Mouse (Mus musculus) hindbrain, embryonic 16.5 days (tissue): ENCODE results near the gene Vgll4. TPM values are rescaled to one million over a fixed set of nuclear protein-coding genes. Genes with fewer than 3 reads are reported as not detected.

ENCODE experiments used
- ATAC-seq: fragments of 200-750 bp; cut with Nextera tagmentation; 2 replicates; pipeline ENCODE4 v1.8.0; 2017; ENCODE audit warnings: moderate TSS enrichment, moderate library complexity
- H3K27ac ChIP-seq: fragments of 300-500 bp; sonication (generic); 2 replicates; pipeline ENCODE4 v1.5.1; 2014; ENCODE audit warnings: low read depth, mild to moderate bottlenecking, control low read depth, low read length, moderate library complexity
- H3K27me3 ChIP-seq: fragments of 300-500 bp; sonication (generic); replicated peaks from 2 replicates; pipeline ENCODE4 v1.6.1; 2014; ENCODE audit warnings: low read length; ENCODE audit not compliant: control insufficient read depth, insufficient read depth
- H3K36me3 ChIP-seq: fragments of 300-500 bp; sonication (generic); 2 replicates; pipeline ENCODE4 v1.6.1; 2014; ENCODE audit warnings: mild to moderate bottlenecking, low read length, moderate library complexity, mixed read lengths; ENCODE audit not compliant: control insufficient read depth, insufficient read depth
- H3K4me1 ChIP-seq: fragments of 300-500 bp; sonication (generic); 2 replicates; pipeline ENCODE4 v1.6.1; 2014; ENCODE audit warnings: low read depth, low read length; ENCODE audit not compliant: control insufficient read depth, insufficient read depth
- H3K4me2 ChIP-seq: fragments of 300-500 bp; sonication (generic); 2 replicates; pipeline ENCODE4 v1.6.1; 2014; ENCODE audit warnings: mild to moderate bottlenecking, low read length, control low read depth, moderate library complexity
- H3K4me3 ChIP-seq: fragments of 300-500 bp; sonication (generic); 2 replicates; pipeline ENCODE4 v1.5.1; 2014; ENCODE audit warnings: mild to moderate bottlenecking, low read length, control low read depth, moderate library complexity
- H3K9ac ChIP-seq: fragments of 300-500 bp; sonication (generic); 2 replicates; pipeline ENCODE4 v1.6.1; 2014; ENCODE audit warnings: low read depth, mild to moderate bottlenecking, control low read depth, low read length, moderate library complexity
- H3K9me3 ChIP-seq: fragments of 300-500 bp; sonication (generic); 2 replicates; pipeline ENCODE4 v1.6.1; 2014; ENCODE audit warnings: mild to moderate bottlenecking, low read length, moderate library complexity; ENCODE audit not compliant: control insufficient read depth
- WGBS: fragments of 180-500 bp; shearing (Covaris S2); extraction: QIAGEN DNeasy Blood & Tissue Kit; methylation state at CpG from one replicate; pipeline ENCODE4 v1.1.7; 2014; 5-methylcytosine and 5-hydroxymethylcytosine counted together
- polyA plus RNA-seq: library from polyadenylated mRNA; unstranded; fragments of >200 nt; fragmentation: Nextera tagmentation; extraction: Ambion mirVana; gene quantifications from 2 replicates; pipeline ENCODE4 v1.2.1, GENCODE M21; 2015

The Vgll4 gene
- polyA plus RNA-seq, 1 experiment from 2014 or later: 62.0 TPM

- Histone ChIP-seq H3K4me1 (peaks cover 27% of the 10 kb centered on the region), H3K4me2 (no peak overlapping the region), H3K27ac (no peak overlapping the region), H3K9me3 (no peaks in the 10 kb centered on the region), H3K4me3 (no peak overlapping the region), H3K9ac (no peak overlapping the region), H3K27me3 (no peaks in the 10 kb centered on the region), H3K36me3 (no peaks in the 10 kb centered on the region)
- 75% methylated on average over 5 of the region's 5 CpGs for WGBS
- no peak for ATAC-seq
These were observed 63.6 kb downstream of the Vgll4 start for GRCm38 (mm10) chr6:114906209-114906608.

GRCm38 (mm10) chr6:114905253-114906028 is 64.4 kb downstream of the Vgll4 start:
- Histone ChIP-seq H3K4me3 (no peak overlapping the region), H3K36me3 (no peaks in the 10 kb centered on the region), H3K9me3 (no peaks in the 10 kb centered on the region), H3K4me1 (peaks cover 32% of the 10 kb centered on the region), H3K9ac (no peak overlapping the region), H3K4me2 (no peak overlapping the region), H3K27me3 (no peaks in the 10 kb centered on the region), H3K27ac (no peak overlapping the region)
- WGBS: 75% methylated on average over 8 of the region's 8 CpGs
- no peak for ATAC-seq

GRCm38 (mm10) chr6:114904818-114905217 is 65.0 kb downstream of the Vgll4 start:
- ATAC-seq: no peak
- Histone ChIP-seq H3K4me1 (peaks cover 38% of the 10 kb centered on the region), H3K4me2 (no peak overlapping the region), H3K4me3 (no peak overlapping the region), H3K9ac (no peak overlapping the region), H3K9me3 (no peaks in the 10 kb centered on the region), H3K36me3 (no peaks in the 10 kb centered on the region), H3K27ac (no peak overlapping the region), H3K27me3 (no peaks in the 10 kb centered on the region)
- WGBS: 89% methylated on average over 3 of the region's 3 CpGs

- H3K27ac ChIP-seq: no peak overlapping the region
- H3K4me3 ChIP-seq: no peak overlapping the region
- 77% methylated on average over 6 of the region's 6 CpGs for WGBS
- no peak overlapping the region for H3K4me2 ChIP-seq
- no peaks in the 10 kb centered on the region for H3K9me3 ChIP-seq
- H3K9ac ChIP-seq: no peak overlapping the region
- peaks cover 44% of the 10 kb centered on the region for H3K4me1 ChIP-seq
- ATAC-seq: no peak
- no peaks in the 10 kb centered on the region for H3K27me3 ChIP-seq
- no peaks in the 10 kb centered on the region for H3K36me3 ChIP-seq
These were observed 65.6 kb downstream of the Vgll4 start for GRCm38 (mm10) chr6:114904233-114904632.

DNA sequence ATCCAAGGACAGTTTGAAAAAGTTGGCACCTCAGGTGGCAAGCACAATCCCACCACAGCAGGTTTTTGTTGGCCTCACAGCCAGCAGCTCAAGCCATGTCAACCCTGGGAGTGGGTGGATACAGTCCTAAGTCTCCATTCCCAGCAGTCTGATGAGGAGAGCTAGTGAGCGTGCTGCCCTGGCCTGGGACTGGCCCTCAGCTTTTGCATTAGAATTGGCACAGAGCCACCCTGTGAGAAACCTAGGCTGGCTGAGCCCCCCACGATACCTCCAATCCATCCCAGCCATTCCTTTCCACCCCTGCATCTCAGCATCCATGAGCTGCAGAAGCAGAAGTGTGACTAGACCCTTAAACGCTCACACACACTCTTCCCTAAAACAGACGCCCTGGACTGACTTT is 67.9 kb downstream of the Vgll4 start:
- WGBS: 24% methylated on average over 4 of the region's 4 CpGs
- Histone ChIP-seq H3K4me3 (no peak overlapping the region), H3K27me3 (no peaks in the 10 kb centered on the region), H3K4me2 (no peak overlapping the region), H3K36me3 (no peaks in the 10 kb centered on the region), H3K9me3 (no peaks in the 10 kb centered on the region), H3K9ac (no peak overlapping the region), H3K4me1 (peaks cover 47% of the 10 kb centered on the region), H3K27ac (peak overlapping the region; percentile 17; the same call in 1 of the 2 replicates)
- no peak for ATAC-seq

DNA sequence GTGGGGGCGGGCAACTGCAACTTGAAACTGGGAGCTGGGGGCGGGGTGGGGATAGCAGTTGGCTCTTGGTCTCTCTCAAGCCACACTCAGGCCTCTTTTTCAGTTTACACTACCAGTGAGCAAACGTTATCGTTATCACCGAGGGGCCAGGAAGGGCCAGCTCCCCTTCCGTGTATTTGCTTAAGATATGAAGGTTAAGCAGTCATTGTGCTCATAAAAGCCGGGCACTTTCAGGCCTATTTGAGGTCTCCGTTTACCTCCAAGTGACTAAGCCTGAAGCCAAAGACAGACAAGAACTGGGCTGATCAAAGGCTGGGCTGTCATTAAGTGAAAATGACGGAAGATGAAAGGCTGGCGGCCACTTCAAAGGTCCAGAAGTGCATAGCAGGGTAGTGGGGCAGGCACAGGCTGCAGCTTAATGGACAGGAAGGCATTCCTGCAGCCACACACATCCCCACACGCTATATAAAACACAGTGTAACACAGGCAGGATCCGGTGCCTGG is 68.4 kb downstream of the Vgll4 start:
- ATAC-seq: 0 out of 2 replicates have a peak, but pooled peaks have one; percentile 26
- WGBS: 15% methylated on average over 12 of the region's 12 CpGs
- Histone ChIP-seq H3K9me3 (no peaks in the 10 kb centered on the region), H3K4me3 (no peak overlapping the region), H3K36me3 (no peaks in the 10 kb centered on the region), H3K4me1 (peaks cover 47% of the 10 kb centered on the region), H3K27me3 (no peaks in the 10 kb centered on the region), H3K27ac (peak overlapping the region; percentile 54), H3K9ac (no peak overlapping the region), H3K4me2 (peak overlapping the region; percentile 16; the same call in 1 of the 2 replicates)

GRCm38 (mm10) chr6:114900194-114900593 is 69.6 kb downstream of the Vgll4 start:
- ATAC-seq: peak; percentile 71
- Histone ChIP-seq H3K4me1 (peaks cover 45% of the 10 kb centered on the region), H3K36me3 (no peaks in the 10 kb centered on the region), H3K9me3 (no peaks in the 10 kb centered on the region), H3K4me2 (peak overlapping the region; percentile 24), H3K27me3 (no peaks in the 10 kb centered on the region), H3K27ac (peak overlapping the region; percentile 56), H3K4me3 (no peak overlapping the region), H3K9ac (peak overlapping the region; percentile 29; the same call in 1 of the 2 replicates)
- WGBS: 24% methylated on average over 10 of the region's 10 CpGs

DNA sequence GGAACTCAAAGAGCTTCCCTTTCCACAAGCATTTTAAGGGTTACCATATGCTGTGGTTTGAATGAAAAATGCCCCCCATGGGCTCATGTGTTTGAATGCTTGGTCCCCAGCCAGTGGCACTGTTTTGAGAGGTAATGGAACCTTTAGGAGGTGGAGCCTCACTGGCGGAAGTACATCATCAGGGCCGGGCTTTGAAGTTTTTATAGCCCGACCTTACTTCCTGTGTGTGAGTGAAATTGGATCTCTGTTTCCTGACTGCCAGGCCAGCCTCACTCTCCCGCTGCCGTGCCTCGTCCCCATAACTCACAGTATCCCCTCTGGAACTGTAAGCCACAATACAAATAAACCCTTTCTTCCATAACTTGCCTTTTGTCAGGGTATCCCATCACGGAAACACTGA is 70.1 kb downstream of the Vgll4 start:
- Histone ChIP-seq H3K27me3 (no peaks in the 10 kb centered on the region), H3K4me3 (no peak overlapping the region), H3K27ac (peak overlapping the region; percentile 56), H3K9me3 (no peaks in the 10 kb centered on the region), H3K9ac (no peak overlapping the region), H3K4me1 (peaks cover 45% of the 10 kb centered on the region), H3K4me2 (peak overlapping the region; percentile 24), H3K36me3 (no peaks in the 10 kb centered on the region)
- WGBS: 45% methylated on average over 7 of the region's 7 CpGs
- no peak for ATAC-seq

DNA sequence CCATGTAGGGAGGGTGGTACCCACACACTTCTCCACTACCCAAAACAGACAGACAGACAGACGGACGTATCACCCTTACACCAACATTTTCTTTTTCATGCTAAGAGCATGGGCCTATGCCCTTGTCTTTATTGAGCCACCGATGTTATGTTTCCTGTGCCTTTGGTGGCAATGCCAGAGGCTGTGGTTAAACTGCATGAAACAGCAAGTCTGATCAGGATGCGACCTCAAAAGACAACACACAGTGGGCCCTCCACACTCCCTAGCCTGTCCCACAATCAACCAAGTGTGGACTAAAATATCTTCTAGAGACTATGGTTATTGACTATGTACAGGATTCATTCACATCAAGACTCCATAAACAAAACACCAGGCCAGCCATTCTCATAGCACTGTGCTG is 70.8 kb downstream of the Vgll4 start:
- 96% methylated on average over 4 of the region's 4 CpGs for WGBS
- no peaks in the 10 kb centered on the region for H3K27me3 ChIP-seq
- H3K36me3 ChIP-seq: no peaks in the 10 kb centered on the region
- 0 out of 2 replicates have a peak overlapping the region, but pooled peaks have one; percentile 16 for H3K27ac ChIP-seq
- ATAC-seq: no peak
- H3K4me1 ChIP-seq: peaks cover 45% of the 10 kb centered on the region
- H3K9ac ChIP-seq: no peak overlapping the region
- no peaks in the 10 kb centered on the region for H3K9me3 ChIP-seq
- H3K4me3 ChIP-seq: no peak overlapping the region
- H3K4me2 ChIP-seq: no peak overlapping the region
